25 mouse cellular contexts compared by ENCODE assay signal in the genomic region with DNA sequence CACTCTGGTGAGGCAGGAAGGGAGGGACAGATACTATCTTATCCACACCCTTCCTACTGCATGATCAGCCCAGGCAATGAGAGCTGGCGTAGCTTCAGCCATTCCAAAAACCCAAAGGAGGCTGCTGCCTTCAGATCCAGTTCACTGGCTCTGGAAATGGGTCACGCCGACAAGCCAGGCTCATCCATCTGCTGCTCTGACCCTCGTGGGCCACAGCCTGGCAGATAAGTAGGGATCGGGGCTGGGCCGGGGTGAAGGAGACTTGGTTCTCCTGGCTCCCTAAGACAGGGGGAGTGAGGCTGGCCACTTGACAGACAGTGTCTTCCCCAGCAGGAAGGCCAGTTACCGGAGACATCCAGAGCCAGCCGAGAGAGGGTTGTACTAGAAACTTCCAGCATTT.
DNase-seq lines count a peak whose midpoint lies in the region; ATAC-seq lines count a peak whose summit lies in the region.
"Had no signal": no experiment of that assay in that cellular context is flagged by ENCODE, and none has a peak within 500 bp of the region (broad histone marks: within the 10 kb centered on the region; RNA-seq: fewer than 3 reads in every experiment).

No protein-coding gene starts in this region.

- H3K27ac ChIP-seq in embryonic facial prominence, embryonic 13.5 days, result no peak overlapping the region
- H3K27ac ChIP-seq in embryonic facial prominence, embryonic 10.5 days (replicated peaks), result no peak overlapping the region
- H3K27ac ChIP-seq: embryonic facial prominence, embryonic 12.5 days; forebrain, embryonic 12.5 days; gastrocnemius, adult 2 months; heart, embryonic 15.5 days; limb, embryonic 10.5 days; liver, embryonic 15.5 days; lung, embryonic 15.5 days; neural tube, embryonic 15.5 days had no signal

- 91% methylated on average over 8 of the region's 8 CpGs for WGBS in embryonic facial prominence, embryonic 13.5 days
- WGBS in embryonic facial prominence, embryonic 10.5 days, result 93% methylated on average over 8 of the region's 8 CpGs

- DNase-seq in embryonic facial prominence, embryonic 10.5 days (ENCODE audit: low spot score), result no peak
- peak; percentile 11 for DNase-seq in left cerebral cortex, postnatal 4 days
- DNase-seq in left cerebral cortex, adult 9 months (ENCODE audit: low spot score in 2 of 2), result no peak
- peak; percentile 22 for DNase-seq in cerebellum, adult 8-10 months
- DNase-seq in cerebellum, postnatal 36 days, result peak; percentile 25 to 40
- no peak for DNase-seq in right cerebral cortex, adult 2 months (ENCODE audit: low spot score in 2 of 2)
- no peak for DNase-seq in ovary, postnatal 36 days (ENCODE audit: low spot score)
- DNase-seq: adrenal gland, postnatal 36 days; gastrocnemius, adult 2 months; heart, postnatal 36 days; kidney, adult 11 months; kidney, postnatal 4 days; liver; lung, postnatal 4 days; right cerebral cortex, postnatal 25 days had no signal

- H3K9me3 ChIP-seq in embryonic facial prominence, embryonic 13.5 days, result no peaks in the 10 kb centered on the region
- no peaks in the 10 kb centered on the region for H3K9me3 ChIP-seq in embryonic facial prominence, embryonic 10.5 days
- H3K9me3 ChIP-seq: embryonic facial prominence, embryonic 12.5 days; forebrain, embryonic 12.5 days; heart, embryonic 15.5 days; limb, embryonic 10.5 days; neural tube, embryonic 15.5 days had no signal

- ATAC-seq in embryonic facial prominence, embryonic 13.5 days (ENCODE audit: insufficient number of reproducible peaks, insufficient read depth, low FRiP score, low TSS enrichment, low read depth), result 0 out of 2 replicates have a peak, but pooled peaks have one; percentile 11

- intact Hi-C loops in left cerebral cortex, postnatal 4 days (cut with DNase I), result no loop called here

- no peaks in the 10 kb centered on the region for H3K36me3 ChIP-seq in embryonic facial prominence, embryonic 13.5 days
- no peaks in the 10 kb centered on the region for H3K36me3 ChIP-seq in embryonic facial prominence, embryonic 10.5 days (replicated peaks)
- H3K36me3 ChIP-seq: embryonic facial prominence, embryonic 12.5 days; forebrain, embryonic 12.5 days; heart, embryonic 15.5 days; limb, embryonic 10.5 days; liver, embryonic 15.5 days; lung, embryonic 15.5 days; neural tube, embryonic 15.5 days had no signal

- no peaks in the 10 kb centered on the region for H3K27me3 ChIP-seq in embryonic facial prominence, embryonic 13.5 days
- no peaks in the 10 kb centered on the region for H3K27me3 ChIP-seq in embryonic facial prominence, embryonic 10.5 days (replicated peaks; ENCODE audit: low read depth, poor library complexity, severe bottlenecking)
- H3K27me3 ChIP-seq: embryonic facial prominence, embryonic 12.5 days; forebrain, embryonic 12.5 days; heart, embryonic 15.5 days; liver, embryonic 15.5 days; lung, embryonic 15.5 days; neural tube, embryonic 15.5 days had no signal

- H3K9ac ChIP-seq in embryonic facial prominence, embryonic 13.5 days, result no peak overlapping the region
- H3K9ac ChIP-seq: embryonic facial prominence, embryonic 12.5 days; forebrain, embryonic 12.5 days; heart, embryonic 15.5 days; liver, embryonic 15.5 days; lung, embryonic 15.5 days; neural tube, embryonic 15.5 days had no signal

- H3K4me3 ChIP-seq in embryonic facial prominence, embryonic 13.5 days, result no peak overlapping the region
- no peak overlapping the region for H3K4me3 ChIP-seq in embryonic facial prominence, embryonic 10.5 days
- H3K4me3 ChIP-seq: embryonic facial prominence, embryonic 12.5 days; erythroblast, embryonic 14.5 days; forebrain, embryonic 12.5 days; gastrocnemius, adult 2 months; heart, embryonic 15.5 days; limb, embryonic 10.5 days; liver, embryonic 15.5 days; lung, embryonic 15.5 days; neural tube, embryonic 15.5 days had no signal

- no peak overlapping the region for H3K4me2 ChIP-seq in embryonic facial prominence, embryonic 13.5 days
- H3K4me2 ChIP-seq: embryonic facial prominence, embryonic 12.5 days; forebrain, embryonic 12.5 days; heart, embryonic 15.5 days; liver, embryonic 15.5 days; lung, embryonic 15.5 days; midbrain, embryonic 11.5 days; neural tube, embryonic 15.5 days had no signal

- H3K4me1 ChIP-seq in embryonic facial prominence, embryonic 13.5 days, result no peaks in the 10 kb centered on the region
- no peaks in the 10 kb centered on the region for H3K4me1 ChIP-seq in embryonic facial prominence, embryonic 10.5 days
- H3K4me1 ChIP-seq: embryonic facial prominence, embryonic 12.5 days; heart, embryonic 15.5 days; limb, embryonic 10.5 days; liver, embryonic 15.5 days; lung, embryonic 15.5 days had no signal

Comparison
In these comparisons a context has a peak if more than half of its experiments do, and no peak if none do; other contexts are left out.
1. DNase-seq: peak in left cerebral cortex, postnatal 4 days (single experiment), cerebellum, adult 8-10 months (single experiment) and cerebellum, postnatal 36 days (2 of 2); none in embryonic facial prominence, embryonic 10.5 days (single experiment), left cerebral cortex, adult 9 months (0 of 2), right cerebral cortex, adult 2 months (0 of 2) and ovary, postnatal 36 days (single experiment).